Mouse (Mus musculus) urinary bladder, postnatal 14 days (tissue): ENCODE data around the gene Cyp26b1.

Source experiments
- DNase-seq: peaks from one replicate; pipeline ENCODE4 v3.0.0; 2021; ENCODE audit warnings: low spot score

The Cyp26b1 gene

GRCm38 (mm10) chr6:84587471-84588101, 6.1 kb downstream of the Cyp26b1 start:
- peak; percentile 53 for DNase-seq

GRCm38 (mm10) chr6:84586551-84587200, 7.0 kb downstream of the Cyp26b1 start:
- no peak for DNase-seq

- no peak for DNase-seq
These were observed 7.9 kb downstream of the Cyp26b1 start for GRCm38 (mm10) chr6:84585686-84586300.

GRCm38 (mm10) chr6:84584783-84585685, 8.7 kb downstream of the Cyp26b1 start:
- no peak for DNase-seq

GRCm38 (mm10) chr6:84583841-84584782, 9.6 kb downstream of the Cyp26b1 start:
- no peak for DNase-seq

DNA sequence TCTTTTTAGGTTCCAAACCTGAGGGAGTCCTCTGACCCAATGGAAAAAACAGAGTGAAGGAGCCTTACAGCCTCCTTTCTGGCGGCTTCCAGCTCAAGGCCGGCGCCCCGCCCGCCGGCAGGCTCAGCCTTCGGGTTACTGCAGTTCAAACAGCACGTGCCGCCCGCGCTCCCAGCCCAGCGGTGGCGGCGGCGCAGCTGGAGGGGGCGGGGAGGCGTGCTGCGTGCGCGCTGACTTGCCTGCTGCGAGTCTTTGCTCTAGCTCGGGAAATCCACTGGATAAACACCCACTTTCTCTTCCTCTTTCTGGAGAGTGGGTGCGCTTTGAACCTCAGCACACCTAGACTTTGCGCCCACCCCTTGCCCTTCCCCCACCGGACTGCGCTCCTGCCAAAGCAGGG, 10.3 kb downstream of the Cyp26b1 start:
- DNase-seq, result peak; percentile 81

- DNase-seq, result no peak
These were observed 10.9 kb downstream of the Cyp26b1 start for GRCm38 (mm10) chr6:84582826-84583225.

- no peak for DNase-seq
These were observed 11.8 kb downstream of the Cyp26b1 start for GRCm38 (mm10) chr6:84581833-84582445.

DNA sequence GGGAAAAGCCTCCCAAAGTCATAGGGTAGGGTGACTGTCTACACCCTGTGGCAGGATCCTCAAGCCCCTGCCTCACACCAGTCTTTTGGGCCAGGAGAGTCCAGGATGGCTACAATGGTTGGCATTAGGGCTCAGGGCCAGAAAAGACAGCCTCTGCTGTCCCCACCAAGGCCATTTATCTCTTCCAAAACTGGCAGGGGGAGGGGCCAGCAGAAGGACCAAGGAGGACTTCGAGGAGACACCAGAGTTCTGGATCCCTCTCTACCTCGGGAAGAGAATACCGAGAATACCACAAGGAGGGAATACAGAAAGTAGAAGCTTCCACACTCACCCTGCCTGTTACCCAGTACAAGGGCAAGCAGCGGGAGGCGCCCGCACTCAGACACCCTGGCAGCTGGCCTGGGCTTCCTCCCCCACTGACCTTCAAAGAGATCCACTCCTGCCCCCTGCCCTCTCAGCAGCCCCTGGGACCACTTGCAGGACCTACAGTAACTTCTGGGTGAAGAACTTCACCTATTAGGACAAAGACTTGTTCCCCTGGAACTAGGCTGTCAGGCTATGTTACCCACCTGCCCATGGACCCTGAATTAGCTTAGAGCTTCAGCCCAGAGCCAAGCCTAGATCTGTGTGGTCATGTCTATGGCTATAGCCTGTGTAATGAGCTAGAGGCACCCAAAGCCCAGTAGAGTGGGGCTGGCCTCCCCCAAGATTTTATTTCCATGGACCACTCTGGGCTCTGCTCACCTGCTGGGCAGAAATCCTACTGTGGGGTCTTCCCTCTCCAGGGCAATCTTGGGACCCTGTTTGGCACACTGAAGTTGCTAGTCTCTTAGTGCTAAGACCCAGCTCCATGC, 12.5 kb downstream of the Cyp26b1 start:
- DNase-seq, result no peak

GRCm38 (mm10) chr6:84579508-84579907, 14.2 kb downstream of the Cyp26b1 start:
- DNase-seq, result no peak

DNA sequence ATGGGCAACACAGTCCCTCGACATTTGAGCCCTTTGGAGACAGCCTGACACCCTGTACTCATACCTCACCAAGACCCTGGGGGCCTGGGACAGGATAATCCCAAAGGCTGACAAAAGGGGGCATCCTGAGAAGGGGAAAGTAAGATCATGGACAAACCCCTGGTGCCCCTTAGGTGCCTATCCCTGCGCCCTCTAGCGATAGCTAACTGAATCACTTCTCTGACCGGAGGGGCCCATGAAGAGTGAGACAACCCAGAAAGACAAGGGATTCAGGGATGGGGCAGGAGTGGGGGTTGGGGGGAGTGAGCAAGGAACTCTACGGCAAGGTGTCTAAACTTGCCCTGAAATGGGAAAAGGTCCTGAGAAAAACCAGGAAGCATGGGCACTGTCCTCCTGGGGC, 14.8 kb downstream of the Cyp26b1 start:
- no peak for DNase-seq

GRCm38 (mm10) chr6:84577898-84578297, 15.8 kb downstream of the Cyp26b1 start:
- no peak for DNase-seq

DNA sequence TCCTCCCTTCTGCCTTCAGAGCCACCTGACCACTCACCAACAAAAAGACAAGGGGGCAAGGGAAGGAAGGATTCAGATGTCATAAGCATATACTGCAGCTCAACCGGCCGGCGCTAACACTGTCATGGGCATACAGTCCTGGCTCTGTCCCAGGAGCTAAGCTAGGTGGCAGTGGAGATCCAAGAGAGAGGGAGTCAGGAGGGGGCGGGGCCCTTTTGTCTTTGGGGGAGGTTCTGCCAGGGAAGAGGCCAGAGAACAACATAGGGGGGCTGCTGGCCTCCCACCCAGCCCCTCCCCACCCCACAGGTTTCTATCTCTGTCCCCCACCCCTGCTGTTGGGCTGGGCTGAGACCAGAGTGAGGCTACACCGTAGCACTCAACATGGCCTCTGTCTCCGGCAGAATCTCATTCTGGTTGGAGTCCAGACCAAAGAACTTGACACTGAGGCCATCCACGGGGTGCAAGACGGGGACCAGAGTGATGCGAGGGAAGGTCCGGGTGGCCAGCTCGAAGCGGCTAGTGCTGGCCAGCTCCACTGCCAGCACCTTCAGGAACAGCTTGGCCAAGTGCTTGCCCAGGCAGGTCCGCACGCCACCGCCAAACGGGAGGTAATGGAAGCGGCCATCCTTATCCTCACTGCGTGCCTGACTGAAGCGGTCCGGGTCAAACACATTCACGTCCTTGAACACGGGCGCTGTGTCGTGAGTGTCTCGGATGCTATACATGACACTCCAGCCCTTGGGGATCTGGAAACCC, 19.6 kb downstream of the Cyp26b1 start:
- DNase-seq, result peak; percentile 28

DNA sequence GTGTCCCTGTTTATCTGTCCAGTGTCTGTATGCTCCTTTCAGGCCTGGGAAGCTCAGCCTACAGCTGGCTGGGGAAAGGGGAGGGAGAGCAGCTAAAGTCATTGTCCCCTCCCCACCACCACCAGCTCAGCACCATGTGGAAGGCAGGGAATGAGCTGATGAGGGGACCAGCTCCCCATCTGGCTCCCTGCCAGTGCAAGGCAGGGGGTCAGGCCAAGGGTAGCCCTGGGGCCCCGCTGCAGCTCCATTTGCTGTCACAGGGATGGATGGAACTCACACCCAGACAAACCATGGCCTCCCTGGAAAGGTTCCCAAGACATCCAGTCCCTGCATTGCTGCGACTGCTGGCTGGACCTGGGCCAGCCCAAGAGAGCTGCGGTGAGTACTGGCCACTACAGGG, 23.7 kb downstream of the Cyp26b1 start:
- DNase-seq, result no peak

GRCm38 (mm10) chr6:84569590-84569989, 24.1 kb downstream of the Cyp26b1 start:
- no peak for DNase-seq

DNA sequence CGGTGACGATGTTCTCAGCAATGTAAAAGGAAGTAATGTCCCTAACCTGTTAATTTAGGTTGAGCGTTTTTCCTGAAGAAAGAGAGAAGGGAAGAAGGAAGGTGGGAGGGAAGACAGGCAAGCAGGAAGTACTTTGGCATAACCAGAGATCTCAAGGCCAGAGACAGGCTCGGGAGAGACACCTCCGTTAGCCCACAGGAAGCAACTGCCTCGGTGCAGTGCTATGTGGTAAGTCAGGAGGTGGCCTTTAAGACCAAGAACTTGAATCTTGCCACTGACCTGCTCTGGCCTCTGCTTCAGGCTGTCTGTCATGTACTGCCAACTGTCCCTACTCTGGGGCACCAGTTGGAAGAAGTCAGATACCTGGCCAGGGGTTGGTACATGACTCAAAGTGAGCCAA, 24.8 kb downstream of the Cyp26b1 start:
- no peak for DNase-seq

DNA sequence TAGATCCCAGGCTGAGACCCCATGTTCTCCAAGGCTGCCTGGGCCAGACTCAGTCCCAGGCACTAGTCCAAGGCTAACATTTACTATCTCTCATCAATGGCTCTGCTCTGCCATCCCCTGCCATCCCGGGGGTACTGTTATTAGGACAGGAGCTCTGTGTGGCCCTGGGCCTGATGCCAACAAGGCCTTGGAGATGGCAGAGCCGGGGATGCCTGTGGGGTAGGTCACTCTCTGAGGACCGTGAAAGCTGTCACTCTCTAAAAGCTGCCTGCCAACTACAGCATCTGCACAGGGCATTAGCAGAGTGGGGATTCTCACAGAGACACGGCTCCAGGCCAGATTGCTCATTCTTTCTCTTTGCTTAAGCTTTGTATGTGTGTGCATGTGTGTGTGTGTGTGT, 26.0 kb downstream of the Cyp26b1 start:
- no peak for DNase-seq

DNA sequence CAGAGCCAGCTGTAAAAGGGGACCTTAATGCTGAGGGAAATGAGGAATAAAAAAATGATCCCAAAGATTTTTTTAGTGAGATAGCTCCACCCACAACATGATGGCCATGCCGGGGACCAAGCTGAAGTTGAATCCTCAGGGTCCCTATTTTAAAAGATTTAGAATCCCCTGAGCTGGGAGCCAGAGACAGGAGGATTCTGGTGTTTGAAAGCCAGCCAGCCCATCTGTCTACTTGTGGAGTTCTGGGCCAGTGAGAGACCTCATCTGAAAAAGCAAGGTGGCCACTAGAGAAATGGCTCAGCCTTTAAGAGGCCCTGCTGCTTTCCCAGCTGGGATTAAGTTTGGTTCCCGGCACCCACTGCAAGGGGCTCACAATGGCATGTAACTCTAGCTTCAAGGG, 26.9 kb downstream of the Cyp26b1 start:
- DNase-seq, result no peak

GRCm38 (mm10) chr6:84565245-84565644, 28.5 kb downstream of the Cyp26b1 start:
- no peak for DNase-seq
